Mouse (Mus musculus) testis, postnatal 14 days (tissue): Measurements from ENCODE around the gene Hsf2.
"Not testable (repeated sequence)": the region's sequence is repeated elsewhere in the genome, so short reads cannot be mapped to it uniquely, and the experiment has no call there.

Source experiments
- DNase-seq: peaks from one replicate; pipeline ENCODE4 v3.0.0; 2021; ENCODE audit warnings: low spot score

Hsf2 gene

GRCm38 (mm10) chr10:57532218-57533101 lies 46.3 kb downstream of the Hsf2 start, which contains the start of gene Serinc1:
TSS of gene Serinc1 (minus strand) at chr10:57532530.
- peak; percentile 95 for DNase-seq

GRCm38 (mm10) chr10:57543890-57544289 lies 57.7 kb downstream of the Hsf2 start:
- DNase-seq = not testable (repeated sequence)

GRCm38 (mm10) chr10:57549631-57550030 lies 63.4 kb downstream of the Hsf2 start:
- no peak for DNase-seq

- no peak for DNase-seq
Observed at GRCm38 (mm10) chr10:57553719-57554118, 67.5 kb downstream of the Hsf2 start.

- DNase-seq = no peak
Observed at GRCm38 (mm10) chr10:57557597-57557996, 71.4 kb downstream of the Hsf2 start.
